Mouse (Mus musculus): ENCODE measurements at regions not wholly inside any gene's neighbourhood (a gene's known extent, or its start where the extent isn't known, plus 50 kb on each side); places are given as distances from the start of the nearest gene placed in this dataset.

DNA sequence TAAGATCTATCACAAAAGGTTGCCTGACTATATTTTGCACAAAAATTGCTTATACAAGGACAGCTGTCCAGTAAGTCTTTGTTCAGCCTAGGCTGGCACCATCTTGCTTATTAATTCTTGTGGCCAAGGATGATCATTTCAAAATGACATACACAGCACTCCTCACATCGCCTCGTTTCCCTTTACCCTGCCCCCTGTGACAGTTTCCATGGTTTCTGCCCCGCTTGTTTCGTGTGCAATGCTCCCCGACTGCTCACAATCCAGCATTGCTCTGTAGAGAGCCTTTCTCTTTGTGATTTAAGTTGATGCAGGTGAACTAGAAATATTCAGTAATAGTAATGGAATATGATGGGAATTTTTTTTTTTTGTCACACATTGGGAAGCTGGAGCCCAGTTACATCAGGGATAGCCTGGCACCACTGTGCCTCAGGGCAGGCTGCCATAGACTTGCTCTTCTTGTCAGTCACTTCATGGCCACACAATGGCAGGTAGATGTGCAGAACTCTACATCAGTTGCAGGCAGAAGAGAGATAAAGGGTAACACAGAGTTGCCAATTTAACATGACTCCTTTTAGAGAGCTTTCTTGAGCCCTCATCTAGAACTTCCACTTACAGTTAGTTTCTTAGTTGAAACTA lies 90.6 kb upstream of the Foxn2 start:
- Histone ChIP-seq H3K9ac (no peak overlapping the region), H3K27ac (no peak overlapping the region), H3K4me2 (no peak overlapping the region), H3K36me3 (no peaks in the 10 kb centered on the region), H3K9me3 (replicated peaks) (no peaks in the 10 kb centered on the region; the same call in 1 of the 2 replicates), H3K4me1 (replicated peaks) (no peaks in the 10 kb centered on the region), H3K27me3 (no peaks in the 10 kb centered on the region), H3K4me3 (replicated peaks) (no peak overlapping the region)
- no peak for ATAC-seq (ENCODE audit: low read depth)
- DNase-seq: no peak
- WGBS (ENCODE audit: insufficient replicate concordance): 69% methylated on average over 5 of the region's 5 CpGs

DNA sequence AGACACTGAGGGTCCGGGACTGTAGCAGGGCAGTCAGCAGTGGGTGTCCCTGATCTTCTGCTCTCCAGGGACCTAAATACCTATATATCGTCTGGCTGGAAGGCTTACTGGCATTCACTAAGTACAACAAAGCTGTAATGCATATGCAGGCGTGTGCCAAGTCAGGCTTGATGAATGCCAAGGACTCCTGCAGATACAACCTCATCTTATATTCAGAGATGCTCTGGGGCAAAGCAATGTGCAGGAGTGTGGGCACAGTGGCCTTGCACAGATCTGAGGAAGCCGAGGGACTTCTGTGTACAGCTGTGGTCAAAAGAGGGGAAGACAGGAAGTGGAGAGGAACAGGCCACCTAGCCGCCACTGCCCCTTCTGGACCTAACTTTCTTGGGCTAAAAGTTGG lies 89.5 kb upstream of the Foxn2 start:
- H3K36me3 ChIP-seq: no peaks in the 10 kb centered on the region
- WGBS (ENCODE audit: insufficient replicate concordance): 44% methylated on average over 5 of the region's 5 CpGs

DNA sequence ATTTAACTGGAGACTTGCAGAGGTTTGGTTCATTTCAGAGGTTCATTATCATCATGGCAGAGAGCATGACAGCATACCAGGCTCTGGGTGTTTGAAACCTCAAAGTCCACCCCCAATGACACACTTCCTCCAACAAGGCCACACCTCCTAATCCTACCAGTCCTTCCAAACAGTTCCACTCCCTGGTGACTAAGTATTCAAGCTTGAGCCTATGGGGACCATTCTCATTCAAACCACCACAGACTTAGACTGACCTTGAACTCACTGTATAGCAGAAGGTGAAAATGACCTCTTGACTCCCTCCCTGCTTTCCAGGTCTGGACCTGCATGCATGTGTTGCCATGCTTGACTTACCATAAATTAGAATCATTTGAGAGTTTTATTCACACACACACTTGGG lies 87.6 kb upstream of the Foxn2 start:
- no peak overlapping the region for H3K4me3 ChIP-seq (replicated peaks)
- H3K4me1 ChIP-seq (replicated peaks): no peaks in the 10 kb centered on the region
- ATAC-seq (ENCODE audit: low read depth) (no peak), DNase-seq (no peak)
- H3K27ac ChIP-seq: no peak overlapping the region
- H3K9ac ChIP-seq: no peak overlapping the region
- H3K27me3 ChIP-seq: no peaks in the 10 kb centered on the region
- H3K36me3 ChIP-seq: no peaks in the 10 kb centered on the region
- no peaks in the 10 kb centered on the region; the same call in 1 of the 2 replicates for H3K9me3 ChIP-seq (replicated peaks)
- H3K4me2 ChIP-seq: no peak overlapping the region

More for the DNA sequence above, 89.5 kb upstream of the Foxn2 start:
- Histone ChIP-seq H3K27ac (no peak overlapping the region), H3K9me3 (replicated peaks) (no peaks in the 10 kb centered on the region; the same call in 1 of the 2 replicates), H3K4me1 (replicated peaks) (no peaks in the 10 kb centered on the region), H3K4me3 (replicated peaks) (no peak overlapping the region), H3K4me2 (no peak overlapping the region), H3K27me3 (no peaks in the 10 kb centered on the region), H3K9ac (no peak overlapping the region)
- ATAC-seq (ENCODE audit: low read depth) (no peak), DNase-seq (no peak)

DNA sequence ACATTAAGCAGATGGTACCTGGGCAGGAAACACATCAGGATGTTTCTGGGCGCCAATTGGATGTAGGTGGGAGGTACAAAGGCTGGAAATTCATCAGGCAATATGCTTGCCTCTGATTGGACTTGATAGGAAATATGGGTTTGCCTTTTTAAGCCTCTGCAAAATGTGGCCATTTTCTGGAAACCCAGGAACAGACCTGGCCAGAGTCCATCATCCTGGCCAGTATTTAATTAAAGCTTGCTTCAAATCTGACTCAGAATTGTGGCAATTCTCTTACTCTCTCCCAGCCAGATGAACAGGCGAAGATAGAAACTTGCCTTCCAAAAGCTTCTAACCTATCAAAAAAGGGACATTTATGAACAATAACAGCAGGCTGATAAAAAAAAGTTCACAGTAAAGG lies 79.3 kb upstream of the Foxn2 start:
- no peak for DNase-seq
- Histone ChIP-seq H3K36me3 (no peaks in the 10 kb centered on the region), H3K9ac (no peak overlapping the region), H3K4me1 (replicated peaks) (no peaks in the 10 kb centered on the region), H3K27me3 (no peaks in the 10 kb centered on the region), H3K27ac (no peak overlapping the region), H3K9me3 (replicated peaks) (no peaks in the 10 kb centered on the region), H3K4me2 (no peak overlapping the region), H3K4me3 (replicated peaks) (no peak overlapping the region)
- no peak for ATAC-seq (ENCODE audit: low read depth)
- 51% methylated on average over 2 of the region's 2 CpGs for WGBS (ENCODE audit: insufficient replicate concordance)

DNA sequence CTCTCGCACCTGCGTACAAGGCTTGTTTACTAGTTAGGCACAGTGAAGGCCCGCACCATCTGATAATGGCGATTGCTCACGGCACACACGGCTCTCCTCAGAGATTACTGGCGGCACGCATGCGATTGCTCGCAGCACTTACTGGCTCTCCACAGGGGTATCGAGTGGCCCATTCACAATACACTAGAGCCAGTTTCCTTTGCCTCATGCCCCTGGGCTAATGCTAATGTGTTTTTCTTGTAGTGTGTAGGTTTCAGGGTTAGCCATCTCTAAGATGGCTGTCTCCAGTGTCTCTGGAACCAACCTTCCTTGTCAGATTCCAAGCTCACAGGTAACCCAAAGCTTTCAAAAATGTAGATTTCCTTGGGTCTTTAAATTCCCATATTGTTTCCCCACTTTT lies 78.1 kb upstream of the Foxn2 start:
- DNase-seq (no peak), ATAC-seq (ENCODE audit: low read depth) (no peak)
- Histone ChIP-seq H3K36me3 (no peaks in the 10 kb centered on the region), H3K4me3 (replicated peaks) (no peak overlapping the region), H3K9ac (no peak overlapping the region), H3K27ac (no peak overlapping the region), H3K4me2 (no peak overlapping the region), H3K4me1 (replicated peaks) (no peaks in the 10 kb centered on the region), H3K9me3 (replicated peaks) (no peaks in the 10 kb centered on the region), H3K27me3 (no peaks in the 10 kb centered on the region)
- WGBS (ENCODE audit: insufficient replicate concordance): 76% methylated on average over 11 of the region's 11 CpGs

DNA sequence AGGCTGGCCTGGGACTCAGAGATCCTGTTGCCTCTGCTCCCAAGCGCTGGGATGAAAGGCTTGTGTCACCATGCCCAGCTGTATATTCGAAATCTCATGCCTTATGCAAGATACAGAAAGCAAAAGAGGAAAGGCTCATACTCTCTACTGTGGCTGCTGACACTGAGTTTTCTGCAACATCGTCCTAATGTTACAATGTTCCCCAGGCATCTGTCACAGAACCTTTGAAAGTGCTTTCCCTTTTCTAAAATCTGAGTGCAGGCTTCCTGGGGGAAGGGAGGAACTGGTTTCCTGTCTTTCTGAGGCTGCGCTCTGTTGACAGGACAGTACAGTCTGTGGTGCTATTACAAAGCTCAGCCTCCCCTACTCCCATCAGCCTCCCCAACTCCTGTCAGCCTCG lies 72.6 kb upstream of the Foxn2 start:
- Histone ChIP-seq H3K9me3 (replicated peaks) (no peaks in the 10 kb centered on the region), H3K9ac (no peak overlapping the region), H3K36me3 (no peaks in the 10 kb centered on the region), H3K4me1 (replicated peaks) (no peaks in the 10 kb centered on the region), H3K27ac (no peak overlapping the region), H3K27me3 (no peaks in the 10 kb centered on the region), H3K4me3 (replicated peaks) (no peak overlapping the region), H3K4me2 (no peak overlapping the region)
- no peak for DNase-seq
- WGBS (ENCODE audit: insufficient replicate concordance): 40% methylated on average over 5 of the region's 5 CpGs
- ATAC-seq (ENCODE audit: low read depth): no peak

DNA sequence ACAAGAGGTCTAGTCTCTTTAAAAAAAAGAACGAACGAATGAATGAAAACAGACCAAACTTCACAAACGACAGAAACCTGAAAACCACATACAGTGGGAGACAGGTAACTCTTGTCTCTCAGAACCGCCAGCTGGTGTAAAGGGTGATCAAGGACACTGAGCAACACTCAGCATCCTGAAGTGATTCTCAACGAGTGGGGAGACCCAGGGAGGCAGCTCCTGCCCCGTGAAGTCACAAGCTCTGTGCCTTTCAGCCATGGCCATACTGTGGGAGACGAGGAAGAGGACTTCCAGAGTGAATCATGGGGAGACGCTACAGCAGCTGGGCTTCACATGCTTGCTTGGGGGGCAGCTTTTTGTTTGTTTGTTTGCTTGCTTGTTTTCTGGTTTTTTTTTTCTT lies 70.5 kb upstream of the Foxn2 start:
- H3K4me2 ChIP-seq: no peak overlapping the region
- H3K27ac ChIP-seq: no peak overlapping the region
- no peaks in the 10 kb centered on the region for H3K4me1 ChIP-seq (replicated peaks)
- no peak overlapping the region for H3K4me3 ChIP-seq (replicated peaks)
- DNase-seq: no peak
- no peak overlapping the region for H3K9ac ChIP-seq
- H3K36me3 ChIP-seq: no peaks in the 10 kb centered on the region
- H3K9me3 ChIP-seq (replicated peaks): no peaks in the 10 kb centered on the region
- no peaks in the 10 kb centered on the region for H3K27me3 ChIP-seq
- no peak for ATAC-seq (ENCODE audit: low read depth)
- 59% methylated on average over 8 of the region's 8 CpGs for WGBS (ENCODE audit: insufficient replicate concordance)

DNA sequence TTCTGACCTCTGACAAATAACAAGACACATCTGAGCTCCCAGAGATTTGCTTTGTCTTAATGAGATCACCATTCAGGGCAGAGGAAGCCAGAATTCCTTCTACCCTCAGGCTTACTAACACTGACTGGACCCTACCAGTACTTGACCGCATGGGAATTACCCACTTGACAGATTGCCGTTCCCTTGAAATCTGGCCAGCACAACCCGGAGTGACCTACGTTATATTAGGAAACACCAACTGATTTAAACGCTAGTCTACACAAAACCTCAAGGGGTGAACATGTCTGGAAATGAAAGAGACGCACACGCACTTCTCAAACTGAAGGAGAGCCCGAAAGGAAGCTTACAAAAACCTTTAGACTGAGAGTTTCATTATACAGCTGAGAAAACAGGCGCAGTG lies 69.8 kb upstream of the Foxn2 start:
- 79% methylated on average over 9 of the region's 9 CpGs for whole genome bisulfite sequencing (ENCODE audit: insufficient replicate concordance)
- Histone ChIP-seq H3K4me1 (replicated peaks) (no peaks in the 10 kb centered on the region), H3K27me3 (no peaks in the 10 kb centered on the region), H3K27ac (no peak overlapping the region), H3K36me3 (no peaks in the 10 kb centered on the region), H3K4me3 (replicated peaks) (no peak overlapping the region), H3K9ac (no peak overlapping the region), H3K4me2 (no peak overlapping the region), H3K9me3 (replicated peaks) (no peaks in the 10 kb centered on the region)
- DNase-seq: no peak
- ATAC-seq (ENCODE audit: low read depth): no peak

DNA sequence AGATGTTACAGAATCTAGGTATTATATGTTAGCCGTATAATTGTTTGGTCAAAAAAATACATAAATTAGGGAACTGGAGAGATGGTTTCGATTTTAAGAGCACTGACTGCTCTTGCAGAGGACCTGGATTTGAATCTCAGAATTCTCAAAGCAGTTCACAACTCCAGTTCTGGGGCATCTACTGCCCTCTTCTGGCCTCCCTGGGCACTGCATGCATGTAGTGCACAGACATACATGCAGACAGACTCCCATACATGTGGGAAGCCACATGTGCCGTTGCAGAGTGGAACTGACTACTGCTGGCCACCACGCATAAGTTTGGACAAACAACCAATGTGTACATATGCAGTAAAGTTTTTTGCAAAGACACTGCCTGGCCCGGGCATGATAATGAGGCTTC lies 62.0 kb upstream of the Foxn2 start:
- Histone ChIP-seq H3K36me3 (no peaks in the 10 kb centered on the region), H3K27ac (no peak overlapping the region), H3K4me3 (replicated peaks) (no peak overlapping the region), H3K4me2 (no peak overlapping the region), H3K4me1 (replicated peaks) (no peaks in the 10 kb centered on the region), H3K27me3 (no peaks in the 10 kb centered on the region), H3K9me3 (replicated peaks) (no peaks in the 10 kb centered on the region), H3K9ac (no peak overlapping the region)
- ATAC-seq (ENCODE audit: low read depth): no peak
- 85% methylated on average over 5 of the region's 5 CpGs for WGBS (ENCODE audit: insufficient replicate concordance)
- no peak for DNase-seq

DNA sequence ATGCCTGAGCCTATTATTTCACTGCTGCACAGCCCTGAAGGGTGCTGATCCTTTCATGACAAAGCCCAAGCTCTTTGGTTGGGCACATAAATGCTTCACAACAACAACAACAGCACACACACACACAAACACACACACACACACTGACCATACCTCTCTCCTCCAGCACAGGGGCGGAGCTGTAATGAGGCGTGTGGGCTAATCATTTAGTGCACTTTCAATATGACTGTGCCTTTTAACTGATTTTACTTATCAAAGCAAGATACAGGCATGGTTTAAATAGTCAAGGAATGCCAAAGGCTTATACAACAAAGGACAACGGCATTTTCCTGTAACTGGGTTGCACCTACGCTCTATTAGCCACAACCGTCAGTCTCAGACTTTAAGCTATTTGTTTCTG lies 61.1 kb upstream of the Foxn2 start:
- no peaks in the 10 kb centered on the region for H3K27me3 ChIP-seq
- no peaks in the 10 kb centered on the region for H3K36me3 ChIP-seq
- no peak overlapping the region for H3K4me2 ChIP-seq
- no peak for DNase-seq
- H3K4me1 ChIP-seq (replicated peaks): no peaks in the 10 kb centered on the region
- H3K9me3 ChIP-seq (replicated peaks): no peaks in the 10 kb centered on the region
- ATAC-seq (ENCODE audit: low read depth): no peak
- no peak overlapping the region for H3K4me3 ChIP-seq (replicated peaks)
- WGBS (ENCODE audit: insufficient replicate concordance): 80% methylated on average over 5 of the region's 5 CpGs
- no peak overlapping the region for H3K9ac ChIP-seq
- no peak overlapping the region for H3K27ac ChIP-seq

DNA sequence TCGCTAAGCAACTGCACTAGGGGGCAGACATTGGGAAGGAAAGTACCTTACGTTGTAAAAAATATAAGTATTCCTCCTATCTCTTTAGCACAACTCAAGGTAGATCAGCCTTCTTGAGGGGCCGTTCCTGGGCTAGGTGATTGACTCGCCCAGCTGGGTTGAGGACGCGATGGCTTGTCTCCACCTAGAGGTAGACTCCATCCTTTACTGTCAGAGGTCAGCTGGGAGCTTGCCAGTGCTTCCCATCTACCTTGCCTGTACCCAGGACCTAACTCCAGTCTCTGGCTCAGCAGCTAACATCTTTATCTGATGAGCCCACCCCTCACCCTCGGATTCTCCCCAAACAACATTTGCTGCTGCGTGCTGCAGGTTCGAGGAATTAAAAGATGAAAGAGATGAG lies 59.4 kb upstream of the Foxn2 start:
- Histone ChIP-seq H3K27me3 (no peaks in the 10 kb centered on the region), H3K4me2 (no peak overlapping the region), H3K4me3 (replicated peaks) (no peak overlapping the region), H3K36me3 (no peaks in the 10 kb centered on the region), H3K4me1 (replicated peaks) (no peaks in the 10 kb centered on the region), H3K27ac (no peak overlapping the region), H3K9me3 (replicated peaks) (no peaks in the 10 kb centered on the region), H3K9ac (no peak overlapping the region)
- no peak for ATAC-seq (ENCODE audit: low read depth)
- DNase-seq: no peak
- WGBS (ENCODE audit: insufficient replicate concordance): 45% methylated on average over 9 of the region's 9 CpGs

DNA sequence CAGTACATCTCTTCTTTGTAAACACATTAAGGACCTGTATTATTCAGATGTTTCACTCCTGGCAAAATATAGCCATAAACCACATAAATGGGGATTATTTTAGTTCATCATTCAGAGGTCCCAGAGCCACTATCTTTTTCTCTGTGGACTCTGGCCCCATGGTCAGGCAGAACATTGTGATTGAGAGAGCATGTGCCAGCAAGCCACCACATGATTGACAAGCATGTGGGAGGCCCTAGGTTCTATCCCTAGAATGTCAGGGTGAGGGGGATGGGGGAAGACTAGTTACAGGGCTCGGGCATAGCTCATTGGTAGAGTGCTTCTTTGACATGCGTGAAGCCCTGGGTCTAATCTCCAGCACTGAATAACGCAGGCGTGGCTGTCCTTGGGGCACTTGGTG lies 57.1 kb upstream of the Foxn2 start:
- H3K4me1 ChIP-seq (replicated peaks): no peaks in the 10 kb centered on the region
- no peak overlapping the region for H3K9ac ChIP-seq
- no peaks in the 10 kb centered on the region for H3K27me3 ChIP-seq
- H3K4me3 ChIP-seq (replicated peaks): no peak overlapping the region
- no peaks in the 10 kb centered on the region for H3K9me3 ChIP-seq (replicated peaks)
- WGBS (ENCODE audit: insufficient replicate concordance): 61% methylated on average over 4 of the region's 4 CpGs
- H3K36me3 ChIP-seq: no peaks in the 10 kb centered on the region
- no peak overlapping the region for H3K27ac ChIP-seq
- no peak for DNase-seq
- no peak overlapping the region for H3K4me2 ChIP-seq
- no peak for ATAC-seq (ENCODE audit: low read depth)
